Mouse (Mus musculus): Measurements from ENCODE around the gene Adamts16. TPM values are rescaled to one million over a fixed set of nuclear protein-coding genes. Genes with fewer than 3 reads are reported as not detected.
"Not testable (repeated sequence)": the region's sequence is repeated elsewhere in the genome, so short reads cannot be mapped to it uniquely, and the experiment has no call there.

Gene Adamts16
- polyA plus RNA-seq (2012; rRNA removed) = 0.09 and 0.13 TPM in 2 replicates

- TF ChIP-seq POLR2A (IDR thresholded peaks at IDR 0.05; ENCODE audit: control insufficient read depth, extremely low read depth, insufficient read depth, low read length, poor library complexity) = no peak
- no peak for TF ChIP-seq CTCF (IDR thresholded peaks at IDR 0.05; ENCODE audit: borderline replicate concordance, control insufficient read depth, extremely low read depth, insufficient read depth, low read length, poor library complexity)
- DNase-seq = no peak
- Histone ChIP-seq H3K36me3 (ENCODE audit: control insufficient read depth, insufficient read depth, low read length) (no peaks in the 10 kb centered on the region), H3K27ac (ENCODE audit: control insufficient read depth, insufficient read depth, low read length) (no peak within 1 kb of the TSS), H3K4me3 (ENCODE audit: control insufficient read depth, insufficient read depth, low read length) (no peak within 1 kb of the TSS), H3K27me3 (ENCODE audit: control insufficient read depth, insufficient read depth, low read length) (no peaks in the 10 kb centered on the region), H3K4me1 (replicated peaks; ENCODE audit: control insufficient read depth, insufficient read depth, low read length) (no peaks in the 10 kb centered on the region)
- WGBS = 7% methylated on average over 18 of the region's 18 CpGs
Measured at GRCm38 (mm10) chr13:70841421-70841904, at the start of gene Adamts16. TSS of gene Adamts16 (minus strand) at chr13:70841811.

- 98% methylated on average over 1 of the region's 1 CpGs for WGBS
- DNase-seq = no peak
- TF ChIP-seq CTCF (IDR thresholded peaks at IDR 0.05; ENCODE audit: borderline replicate concordance, control insufficient read depth, extremely low read depth, insufficient read depth, low read length, poor library complexity) = no peak
- no peak for TF ChIP-seq POLR2A (IDR thresholded peaks at IDR 0.05; ENCODE audit: control insufficient read depth, extremely low read depth, insufficient read depth, low read length, poor library complexity)
Measured at GRCm38 (mm10) chr13:70887136-70887535, 45.5 kb upstream of the Adamts16 start.

GRCm38 (mm10) chr13:70885006-70885405, 43.4 kb upstream of the Adamts16 start:
- Histone ChIP-seq H3K36me3 (ENCODE audit: control insufficient read depth, insufficient read depth, low read length) (no peaks in the 10 kb centered on the region), H3K27me3 (ENCODE audit: control insufficient read depth, insufficient read depth, low read length) (no peaks in the 10 kb centered on the region), H3K4me3 (ENCODE audit: control insufficient read depth, insufficient read depth, low read length) (no peak overlapping the region), H3K27ac (ENCODE audit: control insufficient read depth, insufficient read depth, low read length) (no peak overlapping the region), H3K4me1 (replicated peaks; ENCODE audit: control insufficient read depth, insufficient read depth, low read length) (no peaks in the 10 kb centered on the region)
- 90% methylated on average over 2 of the region's 2 CpGs for WGBS
- no peak for TF ChIP-seq CTCF (IDR thresholded peaks at IDR 0.05; ENCODE audit: borderline replicate concordance, control insufficient read depth, extremely low read depth, insufficient read depth, low read length, poor library complexity)
- no peak for TF ChIP-seq POLR2A (IDR thresholded peaks at IDR 0.05; ENCODE audit: control insufficient read depth, extremely low read depth, insufficient read depth, low read length, poor library complexity)
- no peak for DNase-seq

More at GRCm38 (mm10) chr13:70887136-70887535, 45.5 kb upstream of the Adamts16 start:
- no peaks in the 10 kb centered on the region for H3K4me1 ChIP-seq (replicated peaks; ENCODE audit: control insufficient read depth, insufficient read depth, low read length)
- H3K36me3 ChIP-seq (ENCODE audit: control insufficient read depth, insufficient read depth, low read length) = no peaks in the 10 kb centered on the region
- H3K27ac ChIP-seq (ENCODE audit: control insufficient read depth, insufficient read depth, low read length) = no peak overlapping the region
- no peaks in the 10 kb centered on the region for H3K27me3 ChIP-seq (ENCODE audit: control insufficient read depth, insufficient read depth, low read length)
- no peak overlapping the region for H3K4me3 ChIP-seq (ENCODE audit: control insufficient read depth, insufficient read depth, low read length)

- Histone ChIP-seq H3K27me3 (ENCODE audit: control insufficient read depth, insufficient read depth, low read length) (no peaks in the 10 kb centered on the region), H3K36me3 (ENCODE audit: control insufficient read depth, insufficient read depth, low read length) (no peaks in the 10 kb centered on the region), H3K4me1 (replicated peaks; ENCODE audit: control insufficient read depth, insufficient read depth, low read length) (no peaks in the 10 kb centered on the region), H3K4me3 (ENCODE audit: control insufficient read depth, insufficient read depth, low read length) (no peak overlapping the region), H3K27ac (ENCODE audit: control insufficient read depth, insufficient read depth, low read length) (no peak overlapping the region)
- 57% methylated on average over 12 of the region's 12 CpGs for WGBS
- TF ChIP-seq CTCF (IDR thresholded peaks at IDR 0.05; ENCODE audit: borderline replicate concordance, control insufficient read depth, extremely low read depth, insufficient read depth, low read length, poor library complexity) (no peak), POLR2A (IDR thresholded peaks at IDR 0.05; ENCODE audit: control insufficient read depth, extremely low read depth, insufficient read depth, low read length, poor library complexity) (no peak)
- DNase-seq = no peak
Measured at GRCm38 (mm10) chr13:70883891-70884890, 42.6 kb upstream of the Adamts16 start.

- not testable (repeated sequence) for DNase-seq; H3K27me3 ChIP-seq (ENCODE audit: control insufficient read depth, insufficient read depth, low read length)
- 74% methylated on average over 2 of the region's 2 CpGs for WGBS
Measured at GRCm38 (mm10) chr13:70879971-70880370, 38.4 kb upstream of the Adamts16 start.

GRCm38 (mm10) chr13:70877550-70877913, 35.9 kb upstream of the Adamts16 start:
- Histone ChIP-seq H3K27me3 (ENCODE audit: control insufficient read depth, insufficient read depth, low read length) (no peaks in the 10 kb centered on the region), H3K27ac (ENCODE audit: control insufficient read depth, insufficient read depth, low read length) (no peak overlapping the region), H3K4me1 (replicated peaks; ENCODE audit: control insufficient read depth, insufficient read depth, low read length) (no peaks in the 10 kb centered on the region), H3K4me3 (ENCODE audit: control insufficient read depth, insufficient read depth, low read length) (no peak overlapping the region), H3K36me3 (ENCODE audit: control insufficient read depth, insufficient read depth, low read length) (no peaks in the 10 kb centered on the region)
- no peak for TF ChIP-seq POLR2A (IDR thresholded peaks at IDR 0.05; ENCODE audit: control insufficient read depth, extremely low read depth, insufficient read depth, low read length, poor library complexity)
- no peak for TF ChIP-seq CTCF (IDR thresholded peaks at IDR 0.05; ENCODE audit: borderline replicate concordance, control insufficient read depth, extremely low read depth, insufficient read depth, low read length, poor library complexity)
- 92% methylated on average over 1 of the region's 1 CpGs for WGBS
- DNase-seq = no peak

More at GRCm38 (mm10) chr13:70879971-70880370, 38.4 kb upstream of the Adamts16 start:
- not testable (repeated sequence) for H3K4me1 ChIP-seq (replicated peaks; ENCODE audit: control insufficient read depth, insufficient read depth, low read length); H3K36me3 ChIP-seq (ENCODE audit: control insufficient read depth, insufficient read depth, low read length); H3K27ac ChIP-seq (ENCODE audit: control insufficient read depth, insufficient read depth, low read length); H3K4me3 ChIP-seq (ENCODE audit: control insufficient read depth, insufficient read depth, low read length)

Measured in thymus, adult 2 months (tissue).